Mouse (Mus musculus): ENCODE data around the gene Chrm3.

Gene Chrm3

GRCm38 (mm10) chr13:10071165-10071564, 289.5 kb downstream of the Chrm3 start:
- peak; percentile 40 for DNase-seq (ENCODE audit: low read depth, low spot score)

- no peak for DNase-seq (ENCODE audit: low read depth, low spot score)
Measured at GRCm38 (mm10) chr13:10068927-10069580, 291.6 kb downstream of the Chrm3 start.

GRCm38 (mm10) chr13:10066829-10067618, 293.6 kb downstream of the Chrm3 start:
- no peak for DNase-seq (ENCODE audit: low read depth, low spot score)

- no peak for DNase-seq (ENCODE audit: low read depth, low spot score)
Measured at GRCm38 (mm10) chr13:10065776-10066175, 294.9 kb downstream of the Chrm3 start.

- DNase-seq (ENCODE audit: low read depth, low spot score) = no peak
Measured at GRCm38 (mm10) chr13:10062681-10063080, 298.0 kb downstream of the Chrm3 start.

GRCm38 (mm10) chr13:10058993-10059392, 301.7 kb downstream of the Chrm3 start:
- DNase-seq (ENCODE audit: low read depth, low spot score) = no peak

- DNase-seq (ENCODE audit: low read depth, low spot score) = no peak
Measured at GRCm38 (mm10) chr13:10057644-10058198, 302.9 kb downstream of the Chrm3 start.

GRCm38 (mm10) chr13:10054086-10054485, 306.6 kb downstream of the Chrm3 start:
- DNase-seq (ENCODE audit: low read depth, low spot score) = no peak

GRCm38 (mm10) chr13:10053301-10053889, 307.3 kb downstream of the Chrm3 start:
- DNase-seq (ENCODE audit: low read depth, low spot score) = peak; percentile 51

GRCm38 (mm10) chr13:10045651-10046350, 314.8 kb downstream of the Chrm3 start:
- no peak for DNase-seq (ENCODE audit: low read depth, low spot score)

- DNase-seq (ENCODE audit: low read depth, low spot score) = no peak
Measured at GRCm38 (mm10) chr13:10044084-10044483, 316.6 kb downstream of the Chrm3 start.

GRCm38 (mm10) chr13:10033570-10034399, 326.9 kb downstream of the Chrm3 start:
- DNase-seq (ENCODE audit: low read depth, low spot score) = no peak

- DNase-seq (ENCODE audit: low read depth, low spot score) = no peak
Measured at GRCm38 (mm10) chr13:10031547-10031946, 329.1 kb downstream of the Chrm3 start.

GRCm38 (mm10) chr13:10029944-10030343, 330.7 kb downstream of the Chrm3 start:
- DNase-seq (ENCODE audit: low read depth, low spot score) = no peak

GRCm38 (mm10) chr13:10025134-10025533, 335.5 kb downstream of the Chrm3 start:
- no peak for DNase-seq (ENCODE audit: low read depth, low spot score)

GRCm38 (mm10) chr13:10023112-10023511, 337.5 kb downstream of the Chrm3 start:
- DNase-seq (ENCODE audit: low read depth, low spot score) = no peak

- no peak for DNase-seq (ENCODE audit: low read depth, low spot score)
Measured at GRCm38 (mm10) chr13:10019252-10019651, 341.4 kb downstream of the Chrm3 start.

- no peak for DNase-seq (ENCODE audit: low read depth, low spot score)
Measured at GRCm38 (mm10) chr13:10002916-10003315, 357.7 kb downstream of the Chrm3 start.

- peak; percentile 35 for DNase-seq (ENCODE audit: low read depth, low spot score)
Measured at GRCm38 (mm10) chr13:9997664-9998328, 362.9 kb downstream of the Chrm3 start.

- no peak for DNase-seq (ENCODE audit: low read depth, low spot score)
Measured at GRCm38 (mm10) chr13:9995852-9996251, 364.8 kb downstream of the Chrm3 start.

Data from telencephalon, adult 2 months (tissue).